Mouse (Mus musculus) intestine, embryonic 15.5 days (tissue): Measurements from ENCODE around the gene Timp3. TPM values are rescaled to one million over a fixed set of nuclear protein-coding genes. Genes with fewer than 3 reads are reported as not detected.
A peak's percentile ranks its signal among the peaks of the same experiment; 100 is the strongest.

Source experiments
- ATAC-seq: fragments of 200-750 bp; cut with Nextera tagmentation; 2 replicates; pipeline ENCODE4 v1.8.0; 2017; ENCODE audit warnings: moderate TSS enrichment, moderate library complexity
- H3K27ac ChIP-seq: fragments of 300-500 bp; sonication (generic); 2 replicates; pipeline ENCODE4 v1.5.1; 2015; ENCODE audit warnings: mild to moderate bottlenecking, inconsistent platforms
- H3K27me3 ChIP-seq: fragments of 300-500 bp; sonication (generic); replicated peaks from 2 replicates; pipeline ENCODE4 v1.6.1; 2015; ENCODE audit warnings: inconsistent platforms
- H3K36me3 ChIP-seq: fragments of 300-500 bp; sonication (generic); 2 replicates; pipeline ENCODE4 v1.6.1; 2015; ENCODE audit warnings: inconsistent platforms
- H3K4me1 ChIP-seq: fragments of 300-500 bp; sonication (generic); replicated peaks from 2 replicates; pipeline ENCODE4 v1.6.1; 2015; ENCODE audit warnings: inconsistent platforms
- H3K4me2 ChIP-seq: fragments of 300-500 bp; sonication (generic); replicated peaks from 2 replicates; pipeline ENCODE4 v1.6.1; 2015; ENCODE audit warnings: mild to moderate bottlenecking, inconsistent platforms
- H3K4me3 ChIP-seq: fragments of 300-500 bp; sonication (generic); replicated peaks from 2 replicates; pipeline ENCODE4 v1.5.1; 2015; ENCODE audit warnings: inconsistent platforms
- H3K9ac ChIP-seq: fragments of 300-500 bp; sonication (generic); 2 replicates; pipeline ENCODE4 v1.6.1; 2015; ENCODE audit warnings: inconsistent platforms
- H3K9me3 ChIP-seq: fragments of 300-500 bp; sonication (generic); 2 replicates; pipeline ENCODE4 v1.6.1; 2016; ENCODE audit warnings: inconsistent platforms
- WGBS: fragments of 180-500 bp; shearing (Covaris S2); methylation state at CpG from one replicate; pipeline ENCODE4 v1.1.7; 2015; 5-methylcytosine and 5-hydroxymethylcytosine counted together
- polyA plus RNA-seq: library from polyadenylated mRNA; unstranded; fragments of >200 nt; fragmentation: Nextera tagmentation; extraction: Ambion mirVana; gene quantifications from 2 replicates; pipeline ENCODE4 v1.2.1, GENCODE M21; 2015

Gene Timp3
- polyA plus RNA-seq, 1 experiment from 2014 or later = 44.6 TPM

- WGBS = 2% methylated on average over 10 of the region's 10 CpGs
- ATAC-seq = no peak
Measured at GRCm38 (mm10) chr10:86301117-86301490, 932 bp downstream of the Timp3 start.

GRCm38 (mm10) chr10:86301593-86302317 lies 1.6 kb downstream of the Timp3 start:
- peak overlapping the region; percentile 65 for H3K9ac ChIP-seq
- WGBS = 28% methylated on average over 4 of the region's 4 CpGs
- H3K27ac ChIP-seq = peak overlapping the region; percentile 52
- no peak for ATAC-seq
- no peaks in the 10 kb centered on the region for H3K27me3 ChIP-seq
- no peaks in the 10 kb centered on the region for H3K9me3 ChIP-seq
- peaks cover 31% of the 10 kb centered on the region for H3K4me1 ChIP-seq
- no peaks in the 10 kb centered on the region for H3K36me3 ChIP-seq
- H3K4me3 ChIP-seq = peak overlapping the region; percentile 59
- H3K4me2 ChIP-seq = peak overlapping the region; percentile 86

More at GRCm38 (mm10) chr10:86301117-86301490, 932 bp downstream of the Timp3 start:
- Histone ChIP-seq H3K27me3 (no peaks in the 10 kb centered on the region), H3K27ac (peak overlapping the region; percentile 52), H3K9me3 (no peaks in the 10 kb centered on the region), H3K9ac (peak overlapping the region; percentile 65), H3K4me3 (peak overlapping the region; percentile 59), H3K4me2 (peak overlapping the region; percentile 86), H3K4me1 (peaks cover 31% of the 10 kb centered on the region), H3K36me3 (no peaks in the 10 kb centered on the region)

GRCm38 (mm10) chr10:86302318-86302648 lies 2.1 kb downstream of the Timp3 start:
- Histone ChIP-seq H3K27ac (peak overlapping the region; percentile 52), H3K4me2 (peak overlapping the region; percentile 86), H3K9ac (peak overlapping the region; percentile 65), H3K4me3 (peak overlapping the region; percentile 59), H3K36me3 (no peaks in the 10 kb centered on the region), H3K4me1 (peaks cover 31% of the 10 kb centered on the region), H3K27me3 (no peaks in the 10 kb centered on the region), H3K9me3 (no peaks in the 10 kb centered on the region)
- ATAC-seq = peak; percentile 12; the same call in 1 of the 2 replicates
- 64% methylated on average over 4 of the region's 4 CpGs for WGBS

GRCm38 (mm10) chr10:86302761-86303494 lies 2.8 kb downstream of the Timp3 start:
- Histone ChIP-seq H3K27ac (0 out of 2 replicates have a peak overlapping the region, but pooled peaks have one; percentile 7), H3K9ac (peak overlapping the region; percentile 9; the same call in 1 of the 2 replicates)
- 25% methylated on average over 8 of the region's 8 CpGs for WGBS

GRCm38 (mm10) chr10:86303495-86303876 lies 3.3 kb downstream of the Timp3 start:
- H3K4me2 ChIP-seq = peak overlapping the region; percentile 86
- H3K27me3 ChIP-seq = no peaks in the 10 kb centered on the region
- H3K4me3 ChIP-seq = no peak overlapping the region
- WGBS = 59% methylated on average over 2 of the region's 2 CpGs
- H3K27ac ChIP-seq = no peak overlapping the region
- no peak for ATAC-seq
- H3K4me1 ChIP-seq = peaks cover 31% of the 10 kb centered on the region
- H3K36me3 ChIP-seq = no peaks in the 10 kb centered on the region
- H3K9ac ChIP-seq = no peak overlapping the region
- H3K9me3 ChIP-seq = no peaks in the 10 kb centered on the region

More at GRCm38 (mm10) chr10:86302761-86303494, 2.8 kb downstream of the Timp3 start:
- peak overlapping the region; percentile 59 for H3K4me3 ChIP-seq
- H3K27me3 ChIP-seq = no peaks in the 10 kb centered on the region
- no peaks in the 10 kb centered on the region for H3K36me3 ChIP-seq
- H3K4me1 ChIP-seq = peaks cover 31% of the 10 kb centered on the region
- ATAC-seq = peak; percentile 64
- H3K9me3 ChIP-seq = no peaks in the 10 kb centered on the region
- H3K4me2 ChIP-seq = peak overlapping the region; percentile 86

- Histone ChIP-seq H3K9ac (no peak overlapping the region), H3K27me3 (no peaks in the 10 kb centered on the region), H3K4me2 (no peak overlapping the region), H3K36me3 (no peaks in the 10 kb centered on the region), H3K4me3 (no peak overlapping the region), H3K9me3 (no peaks in the 10 kb centered on the region), H3K4me1 (peaks cover 31% of the 10 kb centered on the region), H3K27ac (no peak overlapping the region)
- WGBS = 27% methylated on average over 2 of the region's 2 CpGs
- no peak for ATAC-seq
Measured at GRCm38 (mm10) chr10:86304583-86304982, 4.4 kb downstream of the Timp3 start.

GRCm38 (mm10) chr10:86307235-86307634 lies 7.1 kb downstream of the Timp3 start:
- Histone ChIP-seq H3K4me3 (no peak overlapping the region), H3K9ac (no peak overlapping the region), H3K36me3 (no peaks in the 10 kb centered on the region), H3K4me2 (no peak overlapping the region), H3K9me3 (no peaks in the 10 kb centered on the region), H3K27me3 (no peaks in the 10 kb centered on the region), H3K4me1 (peaks cover 25% of the 10 kb centered on the region), H3K27ac (no peak overlapping the region)
- ATAC-seq = no peak
- 89% methylated on average over 4 of the region's 4 CpGs for WGBS

- H3K4me3 ChIP-seq = no peak overlapping the region
- WGBS = 33% methylated on average over 6 of the region's 6 CpGs
- H3K9me3 ChIP-seq = no peaks in the 10 kb centered on the region
- peak; percentile 89 for ATAC-seq
- H3K4me2 ChIP-seq = no peak overlapping the region
- H3K4me1 ChIP-seq = 0 out of 2 replicates have a peak, but pooled peaks cover 4% of the 10 kb centered on the region
- no peaks in the 10 kb centered on the region for H3K27me3 ChIP-seq
- no peak overlapping the region for H3K9ac ChIP-seq
- no peaks in the 10 kb centered on the region for H3K36me3 ChIP-seq
- H3K27ac ChIP-seq = no peak overlapping the region
Measured at GRCm38 (mm10) chr10:86310527-86310926, 10.4 kb downstream of the Timp3 start.

GRCm38 (mm10) chr10:86312976-86313375 lies 12.8 kb downstream of the Timp3 start:
- WGBS = 79% methylated on average over 3 of the region's 3 CpGs
- Histone ChIP-seq H3K9ac (no peak overlapping the region), H3K27me3 (no peaks in the 10 kb centered on the region), H3K9me3 (no peaks in the 10 kb centered on the region), H3K4me3 (no peak overlapping the region), H3K27ac (no peak overlapping the region), H3K4me1 (0 out of 2 replicates have a peak, but pooled peaks cover 4% of the 10 kb centered on the region), H3K36me3 (no peaks in the 10 kb centered on the region), H3K4me2 (no peak overlapping the region)
- ATAC-seq = no peak

- H3K4me2 ChIP-seq = no peak overlapping the region
- no peak overlapping the region for H3K4me3 ChIP-seq
- ATAC-seq = no peak
- H3K9me3 ChIP-seq = no peaks in the 10 kb centered on the region
- no peak overlapping the region for H3K9ac ChIP-seq
- H3K4me1 ChIP-seq = 0 out of 2 replicates have a peak, but pooled peaks cover 4% of the 10 kb centered on the region
- no peak overlapping the region for H3K27ac ChIP-seq
- no peaks in the 10 kb centered on the region for H3K36me3 ChIP-seq
- H3K27me3 ChIP-seq = no peaks in the 10 kb centered on the region
- 85% methylated on average over 1 of the region's 1 CpGs for WGBS
Measured at GRCm38 (mm10) chr10:86313448-86313847, 13.3 kb downstream of the Timp3 start.

GRCm38 (mm10) chr10:86315513-86315912 lies 15.3 kb downstream of the Timp3 start:
- no peak overlapping the region for H3K4me2 ChIP-seq
- H3K27ac ChIP-seq = no peak overlapping the region
- H3K27me3 ChIP-seq = no peaks in the 10 kb centered on the region
- H3K36me3 ChIP-seq = no peaks in the 10 kb centered on the region
- no peak overlapping the region for H3K4me3 ChIP-seq
- 68% methylated on average over 3 of the region's 3 CpGs for WGBS
- H3K4me1 ChIP-seq = 0 out of 2 replicates have a peak, but pooled peaks cover 4% of the 10 kb centered on the region
- no peak overlapping the region for H3K9ac ChIP-seq
- no peak for ATAC-seq
- no peaks in the 10 kb centered on the region for H3K9me3 ChIP-seq

GRCm38 (mm10) chr10:86317633-86318032 lies 17.5 kb downstream of the Timp3 start:
- no peaks in the 10 kb centered on the region for H3K9me3 ChIP-seq
- no peak overlapping the region for H3K4me3 ChIP-seq
- H3K36me3 ChIP-seq = no peaks in the 10 kb centered on the region
- 85% methylated on average over 7 of the region's 7 CpGs for WGBS
- no peak overlapping the region for H3K9ac ChIP-seq
- ATAC-seq = no peak
- no peak overlapping the region for H3K4me2 ChIP-seq
- H3K4me1 ChIP-seq = no peaks in the 10 kb centered on the region
- H3K27ac ChIP-seq = no peak overlapping the region
- H3K27me3 ChIP-seq = no peaks in the 10 kb centered on the region
